Mouse (Mus musculus): ENCODE data around the gene Crb2. TPM values are rescaled to one million over a fixed set of nuclear protein-coding genes. Genes with fewer than 3 reads are reported as not detected.

Crb2 gene
- polyA plus RNA-seq, 1 experiment from 2014 or later: 2.2 TPM

GRCm38 (mm10) chr2:37746293-37747049 is 29.6 kb upstream of the Crb2 start:
- Histone ChIP-seq H3K4me2 (ENCODE audit: low read length) (no peak overlapping the region), H3K9ac (ENCODE audit: low read length) (no peak overlapping the region), H3K36me3 (ENCODE audit: control insufficient read depth, insufficient read depth, low read length) (no peaks in the 10 kb centered on the region), H3K27me3 (ENCODE audit: control insufficient read depth, insufficient read depth, low read length) (no peaks in the 10 kb centered on the region), H3K27ac (replicated peaks in 1 of 2; ENCODE audit: control insufficient read depth in 1 of 2, insufficient read depth in 1 of 2, low read depth in 2 of 2, low read length in 2 of 2) (no peak overlapping the region), H3K4me3 (ENCODE audit: control insufficient read depth in 1 of 2, insufficient read depth in 1 of 2, low read depth in 1 of 2, low read length in 2 of 2) (no peak overlapping the region), H3K4me1 (ENCODE audit: control insufficient read depth in 2 of 2, insufficient read depth in 2 of 2, low read length in 2 of 2) (peaks cover 14 to 19% of the 10 kb centered on the region in 2 experiments), H3K9me3 (ENCODE audit: control insufficient read depth, low read length) (no peaks in the 10 kb centered on the region)
- no peak for ATAC-seq (ENCODE audit: insufficient number of reproducible peaks, insufficient read depth, low FRiP score, low read depth)
- WGBS: 86% methylated on average over 5 of the region's 5 CpGs

GRCm38 (mm10) chr2:37747909-37748308 is 28.1 kb upstream of the Crb2 start:
- H3K4me2 ChIP-seq (ENCODE audit: low read length): no peak overlapping the region
- no peaks in the 10 kb centered on the region for H3K36me3 ChIP-seq (ENCODE audit: control insufficient read depth, insufficient read depth, low read length)
- H3K27ac ChIP-seq (replicated peaks in 1 of 2; ENCODE audit: control insufficient read depth in 1 of 2, insufficient read depth in 1 of 2, low read depth in 2 of 2, low read length in 2 of 2): peak overlapping the region in 1 of 2 experiments; percentile 50; a peak in 1 of 4 replicates
- no peak for ATAC-seq (ENCODE audit: insufficient number of reproducible peaks, insufficient read depth, low FRiP score, low read depth)
- H3K9ac ChIP-seq (ENCODE audit: low read length): no peak overlapping the region
- no peaks in the 10 kb centered on the region for H3K27me3 ChIP-seq (ENCODE audit: control insufficient read depth, insufficient read depth, low read length)
- H3K4me1 ChIP-seq (ENCODE audit: control insufficient read depth in 2 of 2, insufficient read depth in 2 of 2, low read length in 2 of 2): peaks cover 14 to 19% of the 10 kb centered on the region in 2 experiments
- H3K4me3 ChIP-seq (ENCODE audit: control insufficient read depth in 1 of 2, insufficient read depth in 1 of 2, low read depth in 1 of 2, low read length in 2 of 2): no peak overlapping the region
- 28% methylated on average over 2 of the region's 2 CpGs for WGBS
- no peaks in the 10 kb centered on the region for H3K9me3 ChIP-seq (ENCODE audit: control insufficient read depth, low read length)

DNA sequence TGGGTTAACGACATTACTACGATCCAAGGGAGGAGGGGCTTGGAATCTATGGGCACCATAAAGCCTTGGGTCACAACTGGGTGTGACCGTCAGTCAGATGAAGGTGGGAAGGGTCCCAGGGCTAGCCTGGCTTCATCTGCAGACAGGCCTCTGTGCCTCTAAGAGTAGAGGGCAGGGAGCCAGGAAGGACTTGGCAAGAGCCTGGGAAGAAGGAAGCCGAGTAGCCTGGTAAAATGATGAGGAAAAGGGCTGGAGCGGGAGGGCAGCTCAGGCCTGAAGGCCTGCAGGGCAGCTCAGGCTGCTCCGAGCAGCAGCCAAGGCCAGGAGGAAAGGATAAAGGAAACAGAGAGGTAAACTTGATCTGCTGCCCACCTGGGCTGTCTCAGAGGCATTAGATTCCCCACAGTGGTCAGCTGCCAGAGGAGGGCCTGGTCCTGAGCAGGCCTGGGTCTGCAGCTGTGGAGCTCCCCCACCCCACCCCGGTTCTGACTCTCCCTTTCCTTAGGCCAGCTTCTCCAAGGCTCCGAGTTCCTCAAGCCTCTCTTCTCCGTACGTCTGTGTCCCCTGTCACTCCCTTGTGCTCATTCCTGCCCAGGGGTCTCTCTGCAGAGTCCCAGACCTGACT is 27.5 kb upstream of the Crb2 start:
- WGBS: 48% methylated on average over 10 of the region's 10 CpGs
- Histone ChIP-seq H3K27ac (replicated peaks in 1 of 2; ENCODE audit: control insufficient read depth in 1 of 2, insufficient read depth in 1 of 2, low read depth in 2 of 2, low read length in 2 of 2) (peak overlapping the region; percentile 7 to 50; a peak in 2 of 4 replicates), H3K4me2 (ENCODE audit: low read length) (no peak overlapping the region), H3K4me1 (ENCODE audit: control insufficient read depth in 2 of 2, insufficient read depth in 2 of 2, low read length in 2 of 2) (peaks cover 14 to 19% of the 10 kb centered on the region in 2 experiments), H3K27me3 (ENCODE audit: control insufficient read depth, insufficient read depth, low read length) (no peaks in the 10 kb centered on the region), H3K9ac (ENCODE audit: low read length) (peak overlapping the region; percentile 27; the same call in 1 of the 2 replicates), H3K4me3 (ENCODE audit: control insufficient read depth in 1 of 2, insufficient read depth in 1 of 2, low read depth in 1 of 2, low read length in 2 of 2) (no peak overlapping the region), H3K9me3 (ENCODE audit: control insufficient read depth, low read length) (no peaks in the 10 kb centered on the region), H3K36me3 (ENCODE audit: control insufficient read depth, insufficient read depth, low read length) (no peaks in the 10 kb centered on the region)
- no peak; the same call in 1 of the 2 replicates for ATAC-seq (ENCODE audit: insufficient number of reproducible peaks, insufficient read depth, low FRiP score, low read depth)

DNA sequence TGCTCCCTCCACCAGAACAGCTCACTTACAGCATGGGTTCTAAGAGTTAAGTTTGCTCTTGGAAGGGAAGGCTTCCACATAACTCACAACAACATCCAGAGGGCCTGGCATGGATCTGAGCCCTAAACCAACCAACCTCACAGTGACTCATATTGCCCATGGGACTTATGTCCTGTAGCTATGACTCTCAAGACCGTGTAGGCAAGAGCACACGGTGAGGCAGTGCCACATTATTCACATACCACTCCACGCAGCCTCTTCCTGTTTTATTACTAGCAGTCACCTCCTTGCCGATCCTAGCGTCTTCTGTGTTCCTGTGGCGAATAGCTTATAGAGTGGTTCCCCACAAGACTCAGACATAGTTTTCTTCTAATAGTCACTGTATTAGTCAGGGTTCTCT is 26.7 kb upstream of the Crb2 start:
- Histone ChIP-seq H3K9me3 (ENCODE audit: control insufficient read depth, low read length) (no peaks in the 10 kb centered on the region), H3K4me2 (ENCODE audit: low read length) (no peak overlapping the region), H3K9ac (ENCODE audit: low read length) (no peak overlapping the region), H3K4me1 (ENCODE audit: control insufficient read depth in 2 of 2, insufficient read depth in 2 of 2, low read length in 2 of 2) (peaks cover 14 to 19% of the 10 kb centered on the region in 2 experiments), H3K36me3 (ENCODE audit: control insufficient read depth, insufficient read depth, low read length) (no peaks in the 10 kb centered on the region), H3K27ac (replicated peaks in 1 of 2; ENCODE audit: control insufficient read depth in 1 of 2, insufficient read depth in 1 of 2, low read depth in 2 of 2, low read length in 2 of 2) (0 out of 4 replicates have a peak overlapping the region, but pooled peaks of 1 of the 2 experiments have one; percentile 50), H3K27me3 (ENCODE audit: control insufficient read depth, insufficient read depth, low read length) (no peaks in the 10 kb centered on the region), H3K4me3 (ENCODE audit: control insufficient read depth in 1 of 2, insufficient read depth in 1 of 2, low read depth in 1 of 2, low read length in 2 of 2) (no peak overlapping the region)
- ATAC-seq (ENCODE audit: insufficient number of reproducible peaks, insufficient read depth, low FRiP score, low read depth): peak; percentile 49; the same call in 1 of the 2 replicates
- 32% methylated on average over 6 of the region's 6 CpGs for WGBS

- no peaks in the 10 kb centered on the region for H3K36me3 ChIP-seq (ENCODE audit: control insufficient read depth, insufficient read depth, low read length)
- H3K4me3 ChIP-seq (ENCODE audit: control insufficient read depth in 1 of 2, insufficient read depth in 1 of 2, low read depth in 1 of 2, low read length in 2 of 2): no peak overlapping the region
- H3K27me3 ChIP-seq (ENCODE audit: control insufficient read depth, insufficient read depth, low read length): no peaks in the 10 kb centered on the region
- peaks cover 14 to 19% of the 10 kb centered on the region in 2 experiments for H3K4me1 ChIP-seq (ENCODE audit: control insufficient read depth in 2 of 2, insufficient read depth in 2 of 2, low read length in 2 of 2)
- WGBS: 91% methylated on average over 1 of the region's 1 CpGs
- no peak overlapping the region for H3K9ac ChIP-seq (ENCODE audit: low read length)
- no peak for ATAC-seq (ENCODE audit: insufficient number of reproducible peaks, insufficient read depth, low FRiP score, low read depth)
- no peak overlapping the region for H3K4me2 ChIP-seq (ENCODE audit: low read length)
- H3K27ac ChIP-seq (replicated peaks in 1 of 2; ENCODE audit: control insufficient read depth in 1 of 2, insufficient read depth in 1 of 2, low read depth in 2 of 2, low read length in 2 of 2): no peak overlapping the region
- no peaks in the 10 kb centered on the region for H3K9me3 ChIP-seq (ENCODE audit: control insufficient read depth, low read length)
Observed at GRCm38 (mm10) chr2:37751114-37751513, 24.9 kb upstream of the Crb2 start.

GRCm38 (mm10) chr2:37756220-37756930 is 19.7 kb upstream of the Crb2 start:
- no peak for ATAC-seq (ENCODE audit: insufficient number of reproducible peaks, insufficient read depth, low FRiP score, low read depth)
- Histone ChIP-seq H3K4me1 (ENCODE audit: control insufficient read depth in 2 of 2, insufficient read depth in 2 of 2, low read length in 2 of 2) (peaks cover 9 to 21% of the 10 kb centered on the region in 2 experiments), H3K4me2 (ENCODE audit: low read length) (no peak overlapping the region), H3K27ac (replicated peaks in 1 of 2; ENCODE audit: control insufficient read depth in 1 of 2, insufficient read depth in 1 of 2, low read depth in 2 of 2, low read length in 2 of 2) (no peak overlapping the region), H3K9ac (ENCODE audit: low read length) (no peak overlapping the region), H3K9me3 (ENCODE audit: control insufficient read depth, low read length) (no peaks in the 10 kb centered on the region), H3K36me3 (ENCODE audit: control insufficient read depth, insufficient read depth, low read length) (no peaks in the 10 kb centered on the region), H3K27me3 (ENCODE audit: control insufficient read depth, insufficient read depth, low read length) (no peaks in the 10 kb centered on the region), H3K4me3 (ENCODE audit: control insufficient read depth in 1 of 2, insufficient read depth in 1 of 2, low read depth in 1 of 2, low read length in 2 of 2) (no peak overlapping the region)
- WGBS: 83% methylated on average over 2 of the region's 2 CpGs

DNA sequence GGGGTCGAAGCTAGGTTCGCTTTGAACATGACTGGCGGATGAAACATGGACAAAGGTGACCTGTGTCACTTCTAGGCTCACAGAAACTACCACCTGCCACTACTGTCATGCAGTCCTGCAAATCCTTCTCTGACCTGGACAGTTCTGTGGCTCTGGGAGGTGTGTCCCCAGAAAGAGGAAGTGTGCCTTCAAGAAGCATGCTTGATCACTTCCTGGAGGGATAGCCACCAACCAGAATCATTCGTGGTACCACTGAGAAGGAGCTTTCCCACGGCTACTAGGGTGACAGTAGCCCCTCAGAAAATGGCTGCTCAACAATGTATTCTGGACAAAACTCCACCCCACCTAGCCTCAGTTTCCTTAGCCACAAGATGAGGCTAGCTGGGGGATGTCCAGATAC is 19.0 kb upstream of the Crb2 start:
- Histone ChIP-seq H3K4me1 (ENCODE audit: control insufficient read depth in 2 of 2, insufficient read depth in 2 of 2, low read length in 2 of 2) (peaks cover 9 to 21% of the 10 kb centered on the region in 2 experiments), H3K4me2 (ENCODE audit: low read length) (no peak overlapping the region), H3K9ac (ENCODE audit: low read length) (no peak overlapping the region), H3K4me3 (ENCODE audit: control insufficient read depth in 1 of 2, insufficient read depth in 1 of 2, low read depth in 1 of 2, low read length in 2 of 2) (no peak overlapping the region), H3K36me3 (ENCODE audit: control insufficient read depth, insufficient read depth, low read length) (no peaks in the 10 kb centered on the region), H3K27ac (replicated peaks in 1 of 2; ENCODE audit: control insufficient read depth in 1 of 2, insufficient read depth in 1 of 2, low read depth in 2 of 2, low read length in 2 of 2) (no peak overlapping the region), H3K27me3 (ENCODE audit: control insufficient read depth, insufficient read depth, low read length) (no peaks in the 10 kb centered on the region), H3K9me3 (ENCODE audit: control insufficient read depth, low read length) (no peaks in the 10 kb centered on the region)
- ATAC-seq (ENCODE audit: insufficient number of reproducible peaks, insufficient read depth, low FRiP score, low read depth): no peak
- 86% methylated on average over 5 of the region's 5 CpGs for WGBS

All from heart, embryonic 14.5 days (tissue).